Mouse (Mus musculus) lung, postnatal 25 days (tissue): Measurements from ENCODE around the gene Snhg11.
"Not testable (repeated sequence)": the region's sequence is repeated elsewhere in the genome, so short reads cannot be mapped to it uniquely, and the experiment has no call there.

Experiments used
- DNase-seq: peaks from one replicate; pipeline ENCODE4 v3.0.0; 2022; ENCODE audit warnings: low spot score

The Snhg11 gene

DNA sequence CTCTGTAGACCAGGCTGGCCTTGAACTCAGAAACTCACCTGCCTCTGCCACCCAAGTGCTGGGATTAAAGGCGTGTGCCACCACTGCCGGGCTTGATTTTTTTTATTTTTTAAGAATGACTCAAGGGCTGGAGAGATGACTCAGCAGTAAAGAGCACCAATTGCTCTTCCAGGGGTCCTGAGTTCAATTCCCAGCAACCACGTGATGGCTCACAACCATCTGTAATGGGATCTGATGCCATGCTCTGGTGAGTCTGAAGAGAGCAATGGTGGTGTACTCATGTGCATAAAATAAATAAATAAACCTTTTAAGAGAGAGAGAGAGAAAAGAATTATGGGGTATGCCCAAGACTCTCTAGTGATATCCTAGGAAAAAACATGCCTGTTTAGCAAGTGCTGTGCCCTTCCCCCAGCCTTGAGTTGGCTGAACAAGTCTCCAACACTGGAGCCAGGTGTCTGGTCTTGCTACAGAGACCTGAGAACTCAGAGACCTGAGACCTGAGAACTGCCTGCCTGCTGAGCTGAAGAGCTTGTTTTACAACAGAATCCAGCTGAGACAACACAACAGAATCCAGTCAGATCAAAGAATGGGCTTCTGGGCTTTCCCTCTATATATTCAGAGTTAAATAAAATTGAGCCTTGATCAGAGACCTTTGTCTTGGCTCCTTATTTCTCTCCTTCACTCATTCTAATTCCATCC lies 5.8 kb upstream of the Snhg11 start:
- no peak for DNase-seq

DNA sequence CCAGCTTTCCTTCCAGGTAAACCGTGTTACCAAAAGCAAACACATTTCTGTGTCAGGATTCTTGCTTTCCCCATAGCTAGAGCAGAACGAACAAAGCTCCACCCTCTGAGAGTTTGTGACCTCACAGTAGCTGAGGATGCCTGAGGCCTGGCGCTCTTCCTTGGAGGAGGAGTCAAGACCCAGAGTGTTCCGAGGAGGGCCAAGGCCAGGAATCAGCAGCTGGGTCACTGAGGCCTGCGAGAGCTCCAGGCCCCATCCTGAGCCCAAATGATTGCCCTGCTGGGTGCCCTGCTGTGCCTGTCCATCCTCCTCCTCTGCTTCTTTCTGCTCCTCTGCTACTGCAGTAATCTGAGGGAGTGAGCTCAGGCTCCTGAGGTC lies 5.3 kb upstream of the Snhg11 start:
- peak; percentile 35 for DNase-seq

DNA sequence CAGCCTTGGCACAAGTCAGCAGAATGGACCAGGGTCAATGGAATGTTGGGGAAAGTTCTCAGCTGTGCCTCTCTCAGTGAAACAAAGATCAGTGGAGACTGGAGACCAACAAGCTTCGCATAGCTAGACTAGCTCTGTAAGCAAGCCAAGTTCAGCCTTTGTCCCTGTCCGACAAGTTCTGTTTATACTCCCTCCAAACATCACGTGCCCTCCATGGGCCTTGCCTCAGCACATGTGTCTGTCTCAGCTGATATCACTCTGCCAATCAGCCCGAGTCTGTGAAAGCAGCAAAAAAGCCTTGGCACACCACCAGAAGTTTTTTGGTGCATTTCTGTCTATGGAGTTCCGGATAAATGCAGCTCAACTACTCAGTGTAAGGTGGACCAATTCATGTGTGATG lies 2.4 kb upstream of the Snhg11 start:
- peak; percentile 56 for DNase-seq

DNA sequence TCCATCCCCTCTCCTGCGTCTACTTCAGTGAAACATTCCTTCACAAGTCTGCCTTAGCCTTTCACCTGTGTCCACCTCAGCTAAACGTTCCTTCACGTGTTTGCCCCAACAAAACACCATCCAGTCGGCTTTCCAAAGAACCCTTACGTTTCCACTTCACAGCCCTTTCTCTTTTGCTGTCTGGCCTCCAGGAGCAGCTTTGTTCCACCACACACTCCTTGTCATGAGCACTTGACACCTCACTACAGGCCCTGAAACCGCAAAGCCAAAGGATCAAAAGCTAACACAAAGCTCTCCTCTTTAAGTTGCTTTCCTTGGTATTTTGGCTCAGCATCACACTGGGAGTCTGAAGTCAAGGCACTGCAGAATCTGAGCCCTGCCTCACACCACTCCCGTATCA lies 1.9 kb upstream of the Snhg11 start:
- DNase-seq: peak; percentile 65

DNA sequence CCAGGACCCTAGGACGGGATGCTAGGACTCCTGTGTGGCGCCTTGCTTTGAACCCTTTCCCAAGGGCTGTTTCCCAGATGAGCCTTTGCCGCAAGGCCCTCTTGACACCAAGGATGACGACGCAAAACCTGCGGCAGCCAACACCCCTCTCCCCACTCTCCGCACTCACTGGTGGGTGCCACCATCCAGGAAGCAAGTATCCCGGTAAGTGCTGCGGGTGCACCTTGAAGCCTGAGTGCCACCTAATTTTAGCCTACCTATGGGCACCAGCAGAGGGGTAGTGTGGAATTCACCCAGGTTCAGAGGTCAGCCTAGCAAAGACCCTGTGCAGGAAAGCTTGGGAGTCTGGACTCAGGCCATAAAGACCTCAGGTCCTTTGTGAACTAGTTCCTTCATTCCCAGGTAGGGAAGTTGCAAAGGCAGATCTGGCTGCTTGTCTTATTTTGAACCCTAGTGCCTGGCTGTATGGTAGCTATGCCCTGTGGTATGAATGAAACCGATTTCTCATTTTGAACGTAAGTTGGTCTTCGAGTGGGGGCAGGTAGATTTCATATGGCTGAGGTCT lies 767 bp downstream of the Snhg11 start:
- DNase-seq: no peak

DNA sequence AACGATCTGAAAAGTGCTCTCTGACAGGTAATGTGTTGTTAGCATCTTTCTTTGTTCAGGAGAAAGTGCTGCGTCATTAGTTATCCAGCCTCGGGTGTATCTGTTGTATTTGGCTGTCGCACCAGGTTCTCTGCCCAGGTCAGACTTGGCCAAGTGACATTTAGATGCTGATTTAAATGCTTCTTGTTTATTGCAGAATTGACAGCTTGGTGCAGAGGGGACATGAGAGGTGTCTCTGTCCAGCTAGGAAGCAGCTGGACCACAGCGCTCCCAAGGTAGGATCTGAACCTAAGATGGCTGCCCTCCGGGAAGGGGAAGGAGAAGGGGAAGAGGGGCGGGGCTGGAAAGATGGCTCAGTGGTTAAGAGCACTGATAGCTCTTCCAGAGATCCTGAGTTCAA lies 1.4 kb downstream of the Snhg11 start:
- no peak for DNase-seq

DNA sequence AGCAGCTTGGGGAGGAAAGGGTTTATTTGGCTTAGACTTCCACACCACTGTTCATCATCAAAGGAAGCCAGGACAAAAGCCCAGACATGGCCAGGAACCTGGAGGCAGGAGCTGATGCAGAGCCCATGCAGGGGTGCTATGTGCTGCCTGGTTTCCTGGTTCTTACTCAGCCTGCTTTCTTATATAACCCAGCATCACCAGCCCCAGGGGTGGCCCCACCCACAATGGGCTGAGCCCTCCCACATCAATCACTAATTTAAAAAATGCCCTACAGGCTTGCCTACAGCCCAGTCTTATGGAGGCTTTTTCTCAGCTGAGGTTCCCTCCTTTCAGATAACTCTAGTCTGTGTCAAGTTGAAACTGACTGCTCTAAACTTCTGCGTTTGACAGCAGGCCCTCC lies 2.4 kb downstream of the Snhg11 start:
- DNase-seq: no peak

DNA sequence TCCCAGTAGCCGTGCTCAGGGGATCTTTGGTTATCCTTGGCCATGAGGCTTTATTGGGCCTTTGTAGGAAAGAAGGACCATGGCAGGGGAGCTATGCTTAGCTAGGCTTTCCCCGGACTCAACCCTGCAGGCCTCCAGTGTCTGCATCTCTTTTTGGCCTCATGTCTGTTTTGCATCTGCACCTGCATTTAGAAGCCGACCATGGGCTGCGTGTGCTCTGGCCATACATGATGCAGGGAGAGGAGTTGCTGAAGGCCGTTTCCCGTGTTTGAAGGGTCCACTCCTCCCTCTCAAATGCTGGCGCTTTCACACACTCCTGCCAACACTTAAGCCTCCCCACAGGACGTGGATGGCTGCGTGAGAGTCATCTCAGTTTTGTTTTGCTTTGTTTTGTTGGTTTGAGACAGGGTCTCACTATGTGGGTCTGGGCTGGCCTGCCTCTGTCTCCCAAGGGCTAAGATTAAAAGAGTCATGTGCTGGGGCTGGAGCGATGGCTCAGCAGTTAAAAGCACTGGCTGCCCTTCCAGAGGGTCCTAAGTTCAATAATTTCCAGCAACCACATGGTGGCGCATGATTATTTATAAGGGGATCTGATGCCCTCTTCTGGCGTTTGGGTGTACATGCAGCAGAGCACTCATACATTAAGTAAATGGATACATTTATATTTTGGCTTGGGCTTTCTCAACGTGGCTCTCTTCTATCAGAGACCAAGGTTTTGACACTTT lies 4.1 kb downstream of the Snhg11 start:
- peak; percentile 66 for DNase-seq

DNA sequence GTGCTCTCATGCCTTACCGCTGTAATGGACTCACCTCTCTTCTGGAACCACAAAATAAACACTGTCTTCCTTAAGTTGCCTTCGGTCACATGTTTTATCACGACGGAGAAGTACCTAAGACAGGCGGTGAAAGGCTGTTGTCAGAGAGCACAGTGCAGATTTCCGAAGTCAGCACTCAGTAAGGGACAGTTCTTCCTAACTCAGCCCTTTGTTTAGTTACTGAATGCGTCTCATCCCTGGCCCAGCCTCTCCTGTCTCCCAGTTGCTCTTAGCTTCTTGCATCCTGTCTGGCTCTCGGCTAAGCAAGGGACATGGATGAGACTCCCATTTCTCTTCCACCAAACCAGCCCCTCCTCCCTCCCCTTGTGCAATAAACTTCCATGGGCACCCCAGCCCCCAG lies 10.6 kb downstream of the Snhg11 start:
- no peak for DNase-seq

DNA sequence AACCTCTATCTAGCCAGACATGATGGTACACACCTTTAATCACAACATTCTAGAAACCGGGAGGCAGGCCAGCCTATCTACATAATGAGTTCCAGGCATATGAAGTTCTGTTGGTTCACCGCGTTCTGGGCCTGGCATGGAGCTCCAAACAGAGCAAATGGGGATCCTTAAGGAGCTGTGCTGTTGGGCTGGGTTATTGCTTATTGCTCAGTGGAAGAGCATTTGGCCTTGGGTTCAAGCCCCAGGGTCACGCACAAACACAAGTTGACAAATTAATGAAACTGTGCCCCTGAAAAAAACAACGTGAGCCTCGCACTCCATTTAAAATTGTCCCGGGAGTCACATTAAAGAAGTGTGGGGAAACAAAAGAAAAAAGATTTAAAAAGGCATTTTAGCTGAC lies 14.0 kb downstream of the Snhg11 start:
- no peak for DNase-seq

DNA sequence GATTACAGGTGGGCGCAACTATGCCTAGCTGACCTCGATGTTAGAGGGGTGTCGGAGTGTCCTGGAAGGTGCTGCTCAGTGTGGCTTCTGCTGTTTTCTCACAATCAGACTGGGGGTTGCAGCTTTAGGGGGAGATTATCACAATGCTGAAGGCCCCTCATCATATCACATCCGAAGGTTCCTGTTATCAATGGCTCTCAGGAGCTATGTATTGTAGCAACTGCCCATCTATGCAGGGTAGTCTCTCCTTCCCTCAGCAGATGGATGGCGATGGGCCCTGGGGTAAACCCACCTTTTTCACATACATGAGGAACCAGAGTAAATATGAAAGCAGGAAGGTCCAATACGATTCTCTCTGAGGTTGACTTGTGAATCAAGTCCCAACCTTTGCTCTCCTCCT lies 20.9 kb downstream of the Snhg11 start:
- no peak for DNase-seq

DNA sequence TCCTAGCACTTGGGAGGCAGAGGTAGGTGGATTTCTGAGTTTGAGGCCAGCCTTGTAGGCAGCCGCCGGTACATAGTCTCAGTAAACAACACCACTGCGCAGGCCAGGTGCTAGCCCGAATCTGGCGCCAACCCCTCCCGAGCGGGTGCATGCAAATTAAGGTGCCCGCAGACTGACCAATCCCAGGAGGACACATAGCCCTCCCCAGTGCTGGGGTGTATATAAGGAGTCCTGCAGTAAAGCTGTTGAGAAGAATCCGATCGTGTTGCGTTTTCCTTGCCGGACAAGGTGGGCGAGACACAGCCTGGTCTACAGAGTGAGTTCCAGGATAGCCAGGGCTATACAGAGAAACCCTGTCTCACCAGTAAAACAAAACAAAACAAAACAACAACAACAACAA lies 21.7 kb downstream of the Snhg11 start:
- DNase-seq: not testable (repeated sequence)

DNA sequence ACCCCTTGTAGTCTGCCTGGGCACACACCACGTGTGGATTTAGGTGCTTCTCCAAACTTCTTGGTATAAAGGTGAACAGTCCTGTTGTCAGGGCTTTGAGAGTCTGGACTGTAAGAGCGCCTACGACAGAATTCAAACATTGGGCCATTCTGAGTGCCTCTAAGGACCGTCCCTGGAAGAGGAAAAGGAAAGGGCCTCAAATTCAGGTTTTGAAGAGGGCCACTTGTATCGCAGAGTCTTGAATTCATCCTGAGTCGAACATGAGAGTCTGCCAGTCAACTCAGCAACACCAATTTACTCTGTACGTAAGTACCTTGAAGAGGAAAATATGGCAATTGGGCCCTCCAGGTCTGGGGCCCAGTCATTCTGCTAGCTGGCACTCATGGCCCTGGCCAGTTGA lies 27.5 kb downstream of the Snhg11 start:
- peak; percentile 73 for DNase-seq

DNA sequence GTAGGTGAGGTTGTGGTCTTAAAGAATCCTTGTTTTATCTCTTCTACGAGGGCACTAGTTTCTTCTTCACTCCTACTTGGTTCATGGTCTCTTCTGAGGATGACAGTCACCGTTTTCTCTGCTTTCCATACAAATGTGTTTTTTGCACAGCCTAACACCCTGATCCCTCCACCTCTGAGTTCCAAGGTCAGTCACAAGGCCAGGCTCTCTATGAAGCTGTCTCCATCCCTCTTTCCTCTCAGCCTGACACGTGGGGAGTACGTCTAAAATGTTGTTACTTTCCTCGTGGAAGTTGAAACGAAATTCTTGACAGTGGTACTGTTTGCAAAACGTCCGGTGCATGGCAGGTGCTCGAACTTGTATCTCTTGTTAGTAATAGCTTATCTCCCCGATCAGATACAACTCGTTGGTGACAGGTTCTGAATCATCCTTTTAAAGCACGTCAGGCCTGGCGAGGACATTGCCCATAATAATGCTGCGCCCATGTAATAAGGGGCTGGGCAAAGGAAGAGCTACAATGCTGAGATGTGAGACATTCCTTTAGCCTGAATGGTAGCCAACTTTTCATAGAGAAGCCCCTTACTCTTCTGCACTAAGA lies 33.7 kb downstream of the Snhg11 start:
- DNase-seq: no peak

DNA sequence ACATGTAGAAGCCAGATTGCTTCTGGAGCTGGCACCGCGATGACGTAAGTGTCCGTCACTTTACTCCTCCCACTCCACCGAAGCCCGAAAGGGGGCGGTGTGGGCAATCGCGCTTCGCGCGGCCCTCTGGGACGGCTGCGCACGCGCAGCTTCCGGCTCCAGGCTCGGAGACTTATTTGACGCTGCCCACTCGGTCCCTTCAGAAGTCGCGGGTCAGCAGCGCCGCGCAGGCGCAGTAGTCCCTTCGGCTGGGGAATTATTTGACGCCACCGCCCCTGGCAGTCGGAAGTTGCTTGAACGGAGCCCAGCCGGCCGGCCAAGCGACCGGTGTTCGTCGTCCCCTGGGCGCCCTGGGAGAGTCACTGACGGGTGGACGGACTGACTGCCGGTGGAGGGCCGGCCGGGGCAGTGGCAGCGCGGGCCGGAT lies 34.2 kb downstream of the Snhg11 start, which contains the start of gene Ralgapb:
Ralgapb (plus strand) TSS at position 254 of the 427 bp plus-strand sequence.
- DNase-seq: peak; percentile 98

DNA sequence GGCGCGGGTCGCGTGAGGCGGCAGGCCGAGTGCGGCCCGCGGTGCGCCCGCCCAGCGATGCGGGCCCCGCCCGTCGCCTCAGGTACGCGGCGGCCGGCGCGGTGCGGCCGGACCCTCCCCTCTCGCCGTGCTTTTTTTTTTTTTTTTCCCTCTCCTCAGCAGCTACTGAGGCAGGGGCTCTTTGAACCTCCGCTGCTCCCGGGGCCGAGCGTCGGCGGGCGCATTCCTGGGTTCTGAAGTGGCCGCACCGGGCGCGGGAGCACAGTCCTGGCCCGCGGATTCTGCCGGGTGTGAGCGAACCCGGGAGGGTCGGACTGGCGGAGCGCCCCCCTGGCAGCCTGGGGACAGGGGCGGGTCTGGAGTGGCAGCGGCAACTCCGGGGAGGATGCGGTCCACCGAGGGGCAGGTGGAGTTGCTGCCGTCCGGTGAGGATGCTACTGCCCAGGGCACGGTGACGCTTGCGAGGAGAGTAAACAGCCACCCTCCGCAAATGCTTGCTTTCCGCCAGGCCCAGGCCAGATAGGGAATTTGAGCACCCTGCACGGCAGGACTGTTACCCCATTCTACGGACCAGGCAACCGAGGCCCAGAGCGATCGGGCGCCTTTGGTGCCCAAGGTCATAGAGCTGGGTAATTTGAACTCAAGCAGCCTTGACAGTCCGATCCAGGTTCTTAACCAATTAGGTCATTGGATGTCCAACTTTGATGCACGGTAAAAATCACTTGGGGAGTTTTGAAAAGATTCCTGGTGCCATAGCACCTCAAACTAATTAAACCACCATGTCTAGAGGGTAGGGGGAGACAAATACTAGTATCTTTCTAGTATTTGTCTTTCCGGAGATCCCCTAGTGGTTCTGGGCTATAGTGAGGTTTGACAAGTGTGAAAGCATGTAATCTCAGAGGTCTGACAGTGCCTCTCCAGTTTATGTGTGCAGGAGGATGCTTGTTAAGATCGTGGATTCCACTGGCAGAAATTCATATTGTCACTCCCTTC lies 34.9 kb downstream of the Snhg11 start:
- DNase-seq: no peak

DNA sequence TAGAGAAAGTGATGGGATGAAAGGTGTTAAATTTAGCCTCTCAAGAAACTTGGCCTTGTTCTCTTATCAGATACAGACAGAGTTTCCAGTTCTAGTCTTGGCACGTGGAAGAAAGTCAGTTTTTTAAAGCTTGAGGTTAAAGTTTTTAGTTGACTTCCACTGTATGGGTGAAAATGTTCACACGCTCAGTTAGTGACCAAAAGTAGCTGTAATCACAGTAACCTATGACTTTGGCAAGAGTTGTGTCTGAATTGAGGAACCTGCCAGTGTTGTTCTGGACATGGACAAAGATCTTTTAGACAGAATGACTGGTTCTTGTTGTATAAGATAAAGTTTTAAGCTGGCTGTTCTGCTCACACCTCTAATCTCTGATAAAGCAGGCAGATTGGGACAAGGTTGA lies 37.8 kb downstream of the Snhg11 start:
- no peak for DNase-seq

DNA sequence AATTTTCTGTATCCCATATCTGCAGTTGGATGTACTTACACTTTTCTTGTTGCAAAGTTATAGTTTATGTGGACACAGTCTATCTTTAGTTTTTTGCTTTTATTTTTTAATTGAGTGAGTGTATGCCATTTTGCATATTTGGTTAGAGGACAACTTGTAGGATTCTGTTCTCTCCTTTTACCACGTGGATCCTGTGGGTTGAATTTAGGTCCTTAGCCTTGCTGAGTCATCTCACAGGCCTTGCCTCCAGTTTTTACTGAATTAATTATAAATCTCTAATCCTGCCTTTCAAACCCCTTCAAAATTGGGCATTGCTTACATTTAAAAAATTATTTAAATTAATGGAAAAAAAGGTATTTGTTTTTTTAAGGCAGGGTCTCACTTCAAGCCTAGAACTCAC lies 40.4 kb downstream of the Snhg11 start:
- no peak for DNase-seq

DNA sequence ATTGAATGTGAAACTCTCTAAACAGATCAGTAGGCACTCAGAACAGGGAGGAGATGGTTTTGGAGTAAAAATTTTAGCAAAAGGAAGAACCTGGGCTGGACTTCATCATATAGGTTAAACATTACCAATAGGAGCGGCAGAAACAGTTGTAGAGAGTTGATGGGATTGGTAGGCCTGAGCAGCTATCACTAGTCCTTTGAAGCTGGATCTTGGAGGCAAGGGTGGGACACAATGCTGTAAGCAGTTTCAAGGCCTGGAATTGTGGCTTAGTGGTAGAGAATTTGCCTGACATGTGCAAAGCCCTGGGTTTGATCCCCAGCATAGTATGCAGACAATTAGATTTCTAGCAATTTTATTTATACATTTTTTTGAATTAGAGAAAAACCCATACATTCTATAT lies 43.2 kb downstream of the Snhg11 start:
- DNase-seq: no peak
